Mouse (Mus musculus): Measurements from ENCODE around the gene Hsd11b1. TPM values are rescaled to one million over a fixed set of nuclear protein-coding genes. Genes with fewer than 3 reads are reported as not detected.

Hsd11b1 gene
- polyA plus RNA-seq, 1 experiment from 2014 or later: not detected

- H3K27me3 ChIP-seq (ENCODE audit: control insufficient read depth, insufficient read depth, low read length): no peaks in the 10 kb centered on the region
- 71% methylated on average over 6 of the region's 6 CpGs for WGBS
Observed at GRCm38 (mm10) chr1:193301216-193302092, 37.6 kb upstream of the Hsd11b1 start.

GRCm38 (mm10) chr1:193299995-193300394 lies 36.1 kb upstream of the Hsd11b1 start:
- Histone ChIP-seq H3K4me2 (ENCODE audit: low read depth) (no peak overlapping the region), H3K27ac (ENCODE audit: low read depth, low read length) (no peak overlapping the region), H3K9me3 (ENCODE audit: control insufficient read depth, low read length) (no peaks in the 10 kb centered on the region), H3K9ac (ENCODE audit: low read length) (no peak overlapping the region), H3K4me1 (ENCODE audit: control insufficient read depth, insufficient read depth, low read length) (no peaks in the 10 kb centered on the region), H3K27me3 (ENCODE audit: control insufficient read depth, insufficient read depth, low read length) (no peaks in the 10 kb centered on the region), H3K4me3 (ENCODE audit: low read depth, low read length) (no peak overlapping the region), H3K36me3 (ENCODE audit: control insufficient read depth, insufficient read depth, low read length) (no peaks in the 10 kb centered on the region)
- ATAC-seq (ENCODE audit: insufficient read depth, low FRiP score, low TSS enrichment) (no peak), DNase-seq (ENCODE audit: low spot score) (no peak)
- WGBS: 48% methylated on average over 1 of the region's 1 CpGs

More at GRCm38 (mm10) chr1:193301216-193302092, 37.6 kb upstream of the Hsd11b1 start:
- DNase-seq (ENCODE audit: low spot score) (no peak), ATAC-seq (ENCODE audit: insufficient read depth, low FRiP score, low TSS enrichment) (no peak)
- Histone ChIP-seq H3K4me1 (ENCODE audit: control insufficient read depth, insufficient read depth, low read length) (0 out of 2 replicates have a peak, but pooled peaks cover 3% of the 10 kb centered on the region), H3K27ac (ENCODE audit: low read depth, low read length) (no peak overlapping the region), H3K9ac (ENCODE audit: low read length) (no peak overlapping the region), H3K4me2 (ENCODE audit: low read depth) (no peak overlapping the region), H3K9me3 (ENCODE audit: control insufficient read depth, low read length) (no peaks in the 10 kb centered on the region), H3K4me3 (ENCODE audit: low read depth, low read length) (no peak overlapping the region), H3K36me3 (ENCODE audit: control insufficient read depth, insufficient read depth, low read length) (no peaks in the 10 kb centered on the region)

- H3K4me3 ChIP-seq (ENCODE audit: low read depth, low read length): no peak overlapping the region
- H3K27ac ChIP-seq (ENCODE audit: low read depth, low read length): no peak overlapping the region
- H3K9ac ChIP-seq (ENCODE audit: low read length): no peak overlapping the region
- ATAC-seq (ENCODE audit: insufficient read depth, low FRiP score, low TSS enrichment): no peak
- no peaks in the 10 kb centered on the region for H3K9me3 ChIP-seq (ENCODE audit: control insufficient read depth, low read length)
- no peaks in the 10 kb centered on the region for H3K36me3 ChIP-seq (ENCODE audit: control insufficient read depth, insufficient read depth, low read length)
- no peaks in the 10 kb centered on the region for H3K27me3 ChIP-seq (ENCODE audit: control insufficient read depth, insufficient read depth, low read length)
- H3K4me1 ChIP-seq (ENCODE audit: control insufficient read depth, insufficient read depth, low read length): no peaks in the 10 kb centered on the region
- 81% methylated on average over 3 of the region's 3 CpGs for WGBS
- no peak overlapping the region for H3K4me2 ChIP-seq (ENCODE audit: low read depth)
- DNase-seq (ENCODE audit: low spot score): no peak
Observed at GRCm38 (mm10) chr1:193298141-193298765, 34.4 kb upstream of the Hsd11b1 start.

GRCm38 (mm10) chr1:193295920-193296319 lies 32.0 kb upstream of the Hsd11b1 start:
- H3K9ac ChIP-seq (ENCODE audit: low read length): no peak overlapping the region
- no peak for ATAC-seq (ENCODE audit: insufficient read depth, low FRiP score, low TSS enrichment)

GRCm38 (mm10) chr1:193293926-193294325 lies 30.1 kb upstream of the Hsd11b1 start:
- 78% methylated on average over 3 of the region's 3 CpGs for WGBS
- H3K4me3 ChIP-seq (ENCODE audit: low read depth, low read length): no peak overlapping the region
- H3K9ac ChIP-seq (ENCODE audit: low read length): no peak overlapping the region

More at GRCm38 (mm10) chr1:193295920-193296319, 32.0 kb upstream of the Hsd11b1 start:
- no peaks in the 10 kb centered on the region for H3K9me3 ChIP-seq (ENCODE audit: control insufficient read depth, low read length)
- no peaks in the 10 kb centered on the region for H3K4me1 ChIP-seq (ENCODE audit: control insufficient read depth, insufficient read depth, low read length)
- no peak overlapping the region for H3K4me3 ChIP-seq (ENCODE audit: low read depth, low read length)
- H3K36me3 ChIP-seq (ENCODE audit: control insufficient read depth, insufficient read depth, low read length): no peaks in the 10 kb centered on the region
- WGBS: 89% methylated on average over 5 of the region's 5 CpGs
- DNase-seq (ENCODE audit: low spot score): no peak
- H3K4me2 ChIP-seq (ENCODE audit: low read depth): no peak overlapping the region
- no peak overlapping the region for H3K27ac ChIP-seq (ENCODE audit: low read depth, low read length)
- H3K27me3 ChIP-seq (ENCODE audit: control insufficient read depth, insufficient read depth, low read length): no peaks in the 10 kb centered on the region

GRCm38 (mm10) chr1:193293039-193293438 lies 29.2 kb upstream of the Hsd11b1 start:
- ATAC-seq (ENCODE audit: insufficient read depth, low FRiP score, low TSS enrichment) (no peak), DNase-seq (ENCODE audit: low spot score) (no peak)
- Histone ChIP-seq H3K9me3 (ENCODE audit: control insufficient read depth, low read length) (no peaks in the 10 kb centered on the region), H3K9ac (ENCODE audit: low read length) (no peak overlapping the region), H3K27me3 (ENCODE audit: control insufficient read depth, insufficient read depth, low read length) (no peaks in the 10 kb centered on the region), H3K4me1 (ENCODE audit: control insufficient read depth, insufficient read depth, low read length) (no peaks in the 10 kb centered on the region), H3K27ac (ENCODE audit: low read depth, low read length) (no peak overlapping the region), H3K4me3 (ENCODE audit: low read depth, low read length) (no peak overlapping the region), H3K36me3 (ENCODE audit: control insufficient read depth, insufficient read depth, low read length) (no peaks in the 10 kb centered on the region), H3K4me2 (ENCODE audit: low read depth) (no peak overlapping the region)
- 63% methylated on average over 2 of the region's 2 CpGs for WGBS

More at GRCm38 (mm10) chr1:193293926-193294325, 30.1 kb upstream of the Hsd11b1 start:
- Histone ChIP-seq H3K27me3 (ENCODE audit: control insufficient read depth, insufficient read depth, low read length) (no peaks in the 10 kb centered on the region), H3K9me3 (ENCODE audit: control insufficient read depth, low read length) (no peaks in the 10 kb centered on the region), H3K4me2 (ENCODE audit: low read depth) (no peak overlapping the region), H3K27ac (ENCODE audit: low read depth, low read length) (no peak overlapping the region), H3K4me1 (ENCODE audit: control insufficient read depth, insufficient read depth, low read length) (no peaks in the 10 kb centered on the region), H3K36me3 (ENCODE audit: control insufficient read depth, insufficient read depth, low read length) (no peaks in the 10 kb centered on the region)
- DNase-seq (ENCODE audit: low spot score) (no peak), ATAC-seq (ENCODE audit: insufficient read depth, low FRiP score, low TSS enrichment) (no peak)

GRCm38 (mm10) chr1:193290686-193291085 lies 26.8 kb upstream of the Hsd11b1 start:
- Histone ChIP-seq H3K27ac (ENCODE audit: low read depth, low read length) (no peak overlapping the region), H3K4me2 (ENCODE audit: low read depth) (no peak overlapping the region), H3K36me3 (ENCODE audit: control insufficient read depth, insufficient read depth, low read length) (no peaks in the 10 kb centered on the region), H3K4me1 (ENCODE audit: control insufficient read depth, insufficient read depth, low read length) (no peaks in the 10 kb centered on the region), H3K9ac (ENCODE audit: low read length) (no peak overlapping the region), H3K4me3 (ENCODE audit: low read depth, low read length) (no peak overlapping the region), H3K9me3 (ENCODE audit: control insufficient read depth, low read length) (no peaks in the 10 kb centered on the region), H3K27me3 (ENCODE audit: control insufficient read depth, insufficient read depth, low read length) (no peaks in the 10 kb centered on the region)
- DNase-seq (ENCODE audit: low spot score) (no peak), ATAC-seq (ENCODE audit: insufficient read depth, low FRiP score, low TSS enrichment) (no peak)

- Histone ChIP-seq H3K9me3 (ENCODE audit: control insufficient read depth, low read length) (no peaks in the 10 kb centered on the region), H3K36me3 (ENCODE audit: control insufficient read depth, insufficient read depth, low read length) (no peaks in the 10 kb centered on the region), H3K4me1 (ENCODE audit: control insufficient read depth, insufficient read depth, low read length) (no peaks in the 10 kb centered on the region), H3K27ac (ENCODE audit: low read depth, low read length) (no peak overlapping the region), H3K9ac (ENCODE audit: low read length) (no peak overlapping the region), H3K4me2 (ENCODE audit: low read depth) (no peak overlapping the region), H3K27me3 (ENCODE audit: control insufficient read depth, insufficient read depth, low read length) (no peaks in the 10 kb centered on the region), H3K4me3 (ENCODE audit: low read depth, low read length) (no peak overlapping the region)
- WGBS: 95% methylated on average over 5 of the region's 5 CpGs
- DNase-seq (ENCODE audit: low spot score): no peak
- ATAC-seq (ENCODE audit: insufficient read depth, low FRiP score, low TSS enrichment): no peak
Observed at GRCm38 (mm10) chr1:193289914-193290313, 26.0 kb upstream of the Hsd11b1 start.

GRCm38 (mm10) chr1:193289076-193289475 lies 25.2 kb upstream of the Hsd11b1 start:
- H3K9ac ChIP-seq (ENCODE audit: low read length): no peak overlapping the region
- H3K4me1 ChIP-seq (ENCODE audit: control insufficient read depth, insufficient read depth, low read length): no peaks in the 10 kb centered on the region
- no peak overlapping the region for H3K4me2 ChIP-seq (ENCODE audit: low read depth)
- H3K4me3 ChIP-seq (ENCODE audit: low read depth, low read length): no peak overlapping the region
- 94% methylated on average over 3 of the region's 3 CpGs for WGBS
- H3K27me3 ChIP-seq (ENCODE audit: control insufficient read depth, insufficient read depth, low read length): no peaks in the 10 kb centered on the region
- ATAC-seq (ENCODE audit: insufficient read depth, low FRiP score, low TSS enrichment) (no peak), DNase-seq (ENCODE audit: low spot score) (no peak)
- H3K27ac ChIP-seq (ENCODE audit: low read depth, low read length): no peak overlapping the region
- no peaks in the 10 kb centered on the region for H3K36me3 ChIP-seq (ENCODE audit: control insufficient read depth, insufficient read depth, low read length)
- no peaks in the 10 kb centered on the region for H3K9me3 ChIP-seq (ENCODE audit: control insufficient read depth, low read length)

Data from neural tube, embryonic 11.5 days (tissue).